Mouse (Mus musculus) embryonic facial prominence, embryonic 11.5 days (tissue): ENCODE measurements around the gene Snrnp70. TPM values are rescaled to one million over a fixed set of nuclear protein-coding genes. Genes with fewer than 3 reads are reported as not detected.
"Not testable (repeated sequence)": the region's sequence is repeated elsewhere in the genome, so short reads cannot be mapped to it uniquely, and the experiment has no call there.

Source experiments
- ATAC-seq: fragments of 200-750 bp; cut with Nextera tagmentation; replicated peaks from 2 replicates; pipeline ENCODE4 v1.8.0; 2017; ENCODE audit warnings: low read depth; ENCODE audit not compliant: insufficient number of reproducible peaks, low FRiP score, low TSS enrichment
- DNase-seq: peaks from one replicate; pipeline ENCODE4 v3.0.0-alpha.2; 2015; ENCODE audit warnings: low spot score
- H3K27ac ChIP-seq: fragments of 300-500 bp; sonication (generic); replicated peaks from 2 replicates; pipeline ENCODE4 v1.5.1; 2014; ENCODE audit warnings: mild to moderate bottlenecking, low read depth, low read length, control low read depth
- H3K27me3 ChIP-seq: fragments of 300-500 bp; sonication (generic); 2 replicates; pipeline ENCODE4 v1.6.1; 2014; ENCODE audit warnings: mild to moderate bottlenecking, low read length, moderate library complexity, mixed read lengths; ENCODE audit not compliant: control insufficient read depth, insufficient read depth
- H3K36me3 ChIP-seq: fragments of 300-500 bp; sonication (generic); replicated peaks from 2 replicates; pipeline ENCODE4 v1.6.1; 2014; ENCODE audit warnings: low read depth, mild to moderate bottlenecking, low read length, moderate library complexity, mixed read lengths; ENCODE audit not compliant: control insufficient read depth, insufficient read depth
- H3K4me1 ChIP-seq: fragments of 300-500 bp; sonication (generic); 2 replicates; pipeline ENCODE4 v1.6.1; 2014; ENCODE audit warnings: low read length, mixed read lengths; ENCODE audit not compliant: control insufficient read depth, insufficient read depth
- H3K4me2 ChIP-seq: fragments of 300-500 bp; sonication (generic); 2 replicates; pipeline ENCODE4 v1.6.1; 2014; ENCODE audit warnings: low read depth, mild to moderate bottlenecking, control low read depth, low read length, moderate library complexity
- H3K4me3 ChIP-seq: fragments of 300-500 bp; sonication (generic); 2 replicates; pipeline ENCODE4 v1.5.1; 2014; ENCODE audit warnings: low read depth, low read length, control low read depth
- H3K9ac ChIP-seq: fragments of 300-500 bp; sonication (generic); replicated peaks from 2 replicates; pipeline ENCODE4 v1.6.1; 2014; ENCODE audit warnings: mild to moderate bottlenecking, control low read depth, low read length
- H3K9me3 ChIP-seq: fragments of 300-500 bp; sonication (generic); replicated peaks from 2 replicates; pipeline ENCODE4 v1.6.1; 2016; ENCODE audit warnings: mild to moderate bottlenecking, low read length, inconsistent platforms, mixed read lengths; ENCODE audit not compliant: control insufficient read depth
- WGBS: fragments of 180-500 bp; shearing (Covaris S2); extraction: QIAGEN DNeasy Blood & Tissue Kit; methylation state at CpG from one replicate; pipeline ENCODE4 v1.1.7; 2014; 5-methylcytosine and 5-hydroxymethylcytosine counted together
- polyA plus RNA-seq: library from polyadenylated mRNA; unstranded; fragments of >200 nt; fragmentation: Nextera tagmentation; extraction: Ambion mirVana; gene quantifications from 2 replicates; pipeline ENCODE4 v1.2.1, GENCODE M21; 2014

The Snrnp70 gene
- polyA plus RNA-seq, 1 experiment from 2014 or later: 75.0 TPM

- Histone ChIP-seq H3K4me3 (no peak overlapping the region), H3K9ac (no peak overlapping the region), H3K9me3 (no peaks in the 10 kb centered on the region), H3K4me2 (no peak overlapping the region), H3K4me1 (peaks cover 3% of the 10 kb centered on the region; the same call in 1 of the 2 replicates), H3K36me3 (no peaks in the 10 kb centered on the region), H3K27me3 (peaks cover 21% of the 10 kb centered on the region), H3K27ac (no peak overlapping the region)
- WGBS: 48% methylated on average over 18 of the region's 18 CpGs
- peak; percentile 27 for ATAC-seq
- no peak for DNase-seq
Observed at GRCm38 (mm10) chr7:45360404-45361125, 35.0 kb downstream of the Snrnp70 start.

- 63% methylated on average over 10 of the region's 11 CpGs for WGBS
- not testable (repeated sequence) for H3K4me2 ChIP-seq, H3K4me3 ChIP-seq, H3K4me1 ChIP-seq, H3K9me3 ChIP-seq, H3K36me3 ChIP-seq, H3K27ac ChIP-seq, DNase-seq, ATAC-seq, H3K9ac ChIP-seq
- H3K27me3 ChIP-seq: peaks cover 17% of the 10 kb centered on the region
Observed at GRCm38 (mm10) chr7:45359081-45359480, 36.5 kb downstream of the Snrnp70 start.

GRCm38 (mm10) chr7:45356087-45356486, 39.5 kb downstream of the Snrnp70 start:
- Histone ChIP-seq H3K4me3 (no peak overlapping the region), H3K4me1 (no peaks in the 10 kb centered on the region), H3K27ac (no peak overlapping the region), H3K9ac (no peak overlapping the region), H3K9me3 (no peaks in the 10 kb centered on the region), H3K27me3 (peaks cover 7% of the 10 kb centered on the region), H3K36me3 (no peaks in the 10 kb centered on the region), H3K4me2 (no peak overlapping the region)
- WGBS: 57% methylated on average over 13 of the region's 13 CpGs
- ATAC-seq (no peak), DNase-seq (no peak)

DNA sequence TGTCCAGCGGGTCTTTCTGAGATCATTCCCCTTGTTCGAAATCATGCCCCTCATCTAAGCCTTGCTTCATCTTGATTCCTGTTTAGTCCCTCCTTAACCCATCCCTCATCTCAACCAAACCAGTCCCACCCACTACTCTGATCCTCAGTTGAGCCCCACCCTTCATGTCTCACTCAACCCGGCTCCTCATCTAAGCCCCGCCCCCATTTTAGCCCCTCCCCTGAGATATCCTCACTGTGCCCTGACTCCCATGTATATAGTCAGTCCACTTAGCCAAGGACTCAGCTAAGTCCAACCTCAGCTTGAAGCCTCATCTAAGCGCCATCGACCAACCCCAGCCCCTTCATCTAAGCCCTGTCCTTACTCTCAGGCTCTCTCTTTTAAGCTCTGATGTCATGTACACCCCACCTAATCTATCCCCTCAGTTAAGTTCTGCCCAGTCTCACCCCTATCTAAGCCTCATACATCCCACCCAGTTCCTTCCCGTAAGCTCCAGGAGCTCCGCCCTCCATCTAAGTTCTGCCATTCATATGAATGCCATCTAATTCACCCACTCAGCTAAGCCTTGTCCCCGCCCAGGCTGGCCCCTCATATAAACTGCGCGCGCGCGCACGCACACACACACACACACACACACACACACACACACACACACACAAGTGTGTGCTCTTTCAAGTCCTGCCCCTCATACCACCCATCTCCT, 40.1 kb downstream of the Snrnp70 start:
- H3K27me3 ChIP-seq: peaks cover 3% of the 10 kb centered on the region
- no peak overlapping the region for H3K9ac ChIP-seq
- 70% methylated on average over 15 of the region's 15 CpGs for WGBS
- H3K36me3 ChIP-seq: no peaks in the 10 kb centered on the region
- no peak overlapping the region for H3K4me3 ChIP-seq
- no peaks in the 10 kb centered on the region for H3K9me3 ChIP-seq
- ATAC-seq (no peak), DNase-seq (no peak)
- no peak overlapping the region for H3K4me2 ChIP-seq
- H3K27ac ChIP-seq: no peak overlapping the region
- H3K4me1 ChIP-seq: no peaks in the 10 kb centered on the region

DNA sequence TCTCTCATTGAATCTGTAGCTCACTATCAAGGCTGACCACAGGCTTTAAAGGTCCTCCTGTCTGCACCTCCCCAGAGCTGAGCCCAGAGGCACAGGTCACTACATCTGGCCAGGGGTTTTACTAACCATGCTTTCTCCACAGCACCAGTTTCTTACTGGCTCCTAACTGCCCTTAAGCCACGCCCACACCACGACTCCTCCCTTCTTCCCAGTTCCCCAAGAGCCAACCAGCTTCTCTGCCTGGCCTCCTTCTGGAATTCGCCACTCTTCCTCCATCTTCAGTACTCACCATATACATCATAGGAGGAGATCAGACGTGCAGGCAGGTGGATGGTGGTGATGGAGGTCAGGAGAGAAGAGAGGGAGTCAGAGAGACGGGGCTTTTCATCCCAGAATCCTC, 42.5 kb downstream of the Snrnp70 start:
- no peaks in the 10 kb centered on the region for H3K9me3 ChIP-seq
- DNase-seq (no peak), ATAC-seq (no peak)
- 15% methylated on average over 5 of the region's 5 CpGs for WGBS
- no peaks in the 10 kb centered on the region for H3K36me3 ChIP-seq
- H3K27me3 ChIP-seq: no peaks in the 10 kb centered on the region
- no peak overlapping the region for H3K4me3 ChIP-seq
- H3K4me2 ChIP-seq: no peak overlapping the region
- no peaks in the 10 kb centered on the region for H3K4me1 ChIP-seq
- H3K27ac ChIP-seq: no peak overlapping the region
- H3K9ac ChIP-seq: no peak overlapping the region

GRCm38 (mm10) chr7:45346905-45347304, 48.6 kb downstream of the Snrnp70 start:
- Histone ChIP-seq H3K4me3 (no peak overlapping the region), H3K9ac (no peak overlapping the region), H3K4me1 (no peaks in the 10 kb centered on the region), H3K27ac (no peak overlapping the region), H3K27me3 (no peaks in the 10 kb centered on the region), H3K4me2 (no peak overlapping the region), H3K9me3 (no peaks in the 10 kb centered on the region), H3K36me3 (no peaks in the 10 kb centered on the region)
- ATAC-seq: no peak
- no peak for DNase-seq
- 72% methylated on average over 13 of the region's 13 CpGs for WGBS

- H3K4me2 ChIP-seq: no peak overlapping the region
- H3K27me3 ChIP-seq: no peaks in the 10 kb centered on the region; the same call in 1 of the 2 replicates
- ATAC-seq (no peak), DNase-seq (no peak)
- H3K9me3 ChIP-seq: no peaks in the 10 kb centered on the region
- H3K27ac ChIP-seq: no peak overlapping the region
- WGBS: 32% methylated on average over 13 of the region's 13 CpGs
- no peaks in the 10 kb centered on the region for H3K4me1 ChIP-seq
- no peak overlapping the region for H3K9ac ChIP-seq
- no peak overlapping the region for H3K4me3 ChIP-seq
- no peaks in the 10 kb centered on the region for H3K36me3 ChIP-seq
Observed at GRCm38 (mm10) chr7:45343543-45343942, 52.0 kb downstream of the Snrnp70 start.

DNA sequence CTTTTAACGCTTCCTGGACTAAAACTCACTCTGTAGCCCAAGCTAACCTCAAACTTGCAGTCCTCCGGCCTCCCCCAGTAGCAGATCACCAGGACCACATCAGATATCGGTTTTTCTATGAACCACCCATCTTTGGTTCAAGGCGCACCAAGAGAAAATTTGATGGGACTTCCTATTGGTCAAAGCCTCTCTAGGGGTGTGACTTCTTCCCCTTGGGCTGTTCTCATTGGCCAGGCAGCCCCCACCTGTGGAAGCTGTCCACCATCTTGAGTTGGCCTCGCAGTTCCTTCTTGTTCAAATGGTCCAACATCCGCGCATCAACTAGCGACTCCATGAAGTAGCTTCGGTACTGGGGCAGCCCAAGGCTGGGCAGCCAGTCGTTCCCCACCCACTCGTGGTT, 53.5 kb downstream of the Snrnp70 start:
- DNase-seq: no peak
- H3K4me1 ChIP-seq: no peaks in the 10 kb centered on the region
- no peaks in the 10 kb centered on the region for H3K9me3 ChIP-seq
- H3K9ac ChIP-seq: no peak overlapping the region
- 92% methylated on average over 11 of the region's 11 CpGs for WGBS
- H3K27ac ChIP-seq: no peak overlapping the region
- peaks cover 2% of the 10 kb centered on the region; the same call in 1 of the 2 replicates for H3K27me3 ChIP-seq
- ATAC-seq: no peak
- H3K36me3 ChIP-seq: no peaks in the 10 kb centered on the region
- no peak overlapping the region for H3K4me3 ChIP-seq
- no peak overlapping the region for H3K4me2 ChIP-seq
